Mouse (Mus musculus): ENCODE measurements around the gene Nmt1.
A peak's percentile ranks its signal among the peaks of the same experiment; 100 is the strongest.

Nmt1 gene

GRCm38 (mm10) chr11:103078131-103078530 lies 50.1 kb downstream of the Nmt1 start:
- DNase-seq (ENCODE audit: low read depth, low spot score): no peak

- peak; percentile 47 for DNase-seq (ENCODE audit: low read depth, low spot score)
These were observed 52.5 kb downstream of the Nmt1 start for GRCm38 (mm10) chr11:103080323-103081091.

DNA sequence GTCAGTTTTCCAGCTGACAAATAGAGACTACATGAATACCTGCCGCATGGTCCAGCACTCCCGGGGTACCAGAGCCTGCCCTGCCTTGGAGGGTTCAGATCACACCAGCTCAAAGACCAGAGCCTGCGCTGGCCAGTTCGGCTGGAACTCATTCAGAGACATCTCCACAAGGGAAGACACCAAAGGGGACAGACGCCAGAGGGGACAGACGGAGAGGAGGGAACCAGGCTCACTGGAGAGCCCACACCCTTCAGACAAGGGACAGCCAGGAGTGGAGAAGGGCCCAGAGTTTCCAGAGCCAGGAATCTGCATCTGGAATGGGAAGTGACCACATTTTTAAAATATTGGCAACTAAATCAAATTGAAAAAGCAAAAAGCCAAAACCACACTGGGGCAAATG lies 53.6 kb downstream of the Nmt1 start:
- DNase-seq (ENCODE audit: low read depth, low spot score): no peak

DNA sequence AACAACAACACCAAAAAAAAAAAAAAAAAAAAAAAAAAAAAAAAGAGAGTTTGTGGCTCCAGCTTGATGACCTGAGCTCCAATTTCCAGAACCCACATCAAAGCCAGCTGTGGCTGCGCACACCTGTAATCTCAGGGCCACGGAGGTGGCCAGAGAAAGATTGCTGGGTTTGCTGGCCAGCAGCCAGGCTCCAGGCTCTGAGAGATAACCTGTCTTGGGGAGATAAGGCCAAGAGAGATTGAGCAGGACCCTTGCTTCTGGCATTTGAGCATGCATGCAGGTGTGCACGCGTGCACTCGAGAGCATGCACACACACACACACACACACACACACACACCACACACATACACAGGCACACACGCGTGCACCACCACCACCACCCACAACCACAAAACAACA lies 65.3 kb downstream of the Nmt1 start:
- DNase-seq (ENCODE audit: low read depth, low spot score): no peak

GRCm38 (mm10) chr11:103093862-103094833 lies 66.2 kb downstream of the Nmt1 start:
- DNase-seq (ENCODE audit: low read depth, low spot score): no peak

- DNase-seq (ENCODE audit: low read depth, low spot score): no peak
These were observed 67.2 kb downstream of the Nmt1 start for GRCm38 (mm10) chr11:103095107-103095670.

- DNase-seq (ENCODE audit: low read depth, low spot score): no peak
These were observed 67.8 kb downstream of the Nmt1 start for GRCm38 (mm10) chr11:103095801-103096200.

- no peak for DNase-seq (ENCODE audit: low read depth, low spot score)
These were observed 69.2 kb downstream of the Nmt1 start for GRCm38 (mm10) chr11:103096979-103097894.

- DNase-seq (ENCODE audit: low read depth, low spot score): no peak
These were observed 70.7 kb downstream of the Nmt1 start for GRCm38 (mm10) chr11:103098531-103099190.

GRCm38 (mm10) chr11:103099352-103099940 lies 71.5 kb downstream of the Nmt1 start:
- DNase-seq (ENCODE audit: low read depth, low spot score): no peak

DNA sequence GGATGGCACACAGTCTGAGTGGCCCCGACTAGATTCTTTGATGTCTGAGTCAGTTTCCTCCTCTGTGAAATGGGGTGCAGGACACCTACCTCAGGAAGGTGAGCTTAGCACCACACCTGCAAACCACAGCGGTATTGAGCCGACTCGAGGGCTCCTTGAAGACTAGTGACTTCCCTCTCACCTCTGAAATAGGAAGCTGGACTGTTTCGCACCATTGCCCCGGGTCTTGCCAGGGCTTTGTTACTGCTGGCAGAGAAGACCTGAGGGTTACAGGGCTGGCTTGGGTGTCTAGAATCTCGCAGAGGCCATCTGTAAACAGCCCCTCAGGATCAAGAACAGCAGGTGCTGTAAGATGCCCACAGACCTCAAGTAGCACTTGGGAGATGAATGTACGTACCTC lies 72.4 kb downstream of the Nmt1 start:
- no peak for DNase-seq (ENCODE audit: low read depth, low spot score)

- peak; percentile 66 for DNase-seq (ENCODE audit: low read depth, low spot score)
These were observed 73.5 kb downstream of the Nmt1 start, which contains the start of the genes Plcd3 and Acbd4 for GRCm38 (mm10) chr11:103101481-103101865. Gene Plcd3, minus strand, starts transcription at chr11:103101658. Gene Acbd4, plus strand, starts transcription at chr11:103101682.

DNA sequence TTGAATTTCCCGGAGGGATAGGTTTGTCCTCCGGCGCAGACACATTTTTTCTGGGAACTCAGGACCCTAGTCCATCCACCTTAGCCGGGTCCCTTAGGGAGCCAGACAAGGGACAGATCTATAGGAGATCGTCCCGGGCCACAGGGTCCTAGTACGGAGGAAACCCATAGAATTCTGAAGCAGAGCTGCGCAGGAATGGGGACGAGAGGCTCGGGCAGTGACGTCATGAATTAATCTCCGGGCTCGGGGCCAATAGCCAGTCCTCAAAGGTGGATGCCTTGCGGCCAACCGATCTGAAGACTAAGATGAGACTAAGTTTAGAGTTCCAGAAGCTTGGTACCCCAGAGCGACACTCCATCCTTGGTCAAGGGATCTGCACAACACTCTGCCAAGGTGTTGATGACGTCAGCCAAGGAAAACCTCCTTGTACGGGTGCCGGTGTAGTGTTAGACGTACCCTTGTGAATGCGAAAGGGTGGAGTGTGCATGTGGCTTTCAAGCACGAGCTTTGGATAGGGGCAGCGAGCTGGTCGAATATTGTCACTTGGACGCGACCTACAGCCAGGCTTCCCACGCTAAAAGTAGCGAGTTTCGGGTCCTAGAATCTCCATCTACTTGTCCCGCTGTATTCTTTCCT lies 74.0 kb downstream of the Nmt1 start:
- DNase-seq (ENCODE audit: low read depth, low spot score): peak; percentile 40

DNA sequence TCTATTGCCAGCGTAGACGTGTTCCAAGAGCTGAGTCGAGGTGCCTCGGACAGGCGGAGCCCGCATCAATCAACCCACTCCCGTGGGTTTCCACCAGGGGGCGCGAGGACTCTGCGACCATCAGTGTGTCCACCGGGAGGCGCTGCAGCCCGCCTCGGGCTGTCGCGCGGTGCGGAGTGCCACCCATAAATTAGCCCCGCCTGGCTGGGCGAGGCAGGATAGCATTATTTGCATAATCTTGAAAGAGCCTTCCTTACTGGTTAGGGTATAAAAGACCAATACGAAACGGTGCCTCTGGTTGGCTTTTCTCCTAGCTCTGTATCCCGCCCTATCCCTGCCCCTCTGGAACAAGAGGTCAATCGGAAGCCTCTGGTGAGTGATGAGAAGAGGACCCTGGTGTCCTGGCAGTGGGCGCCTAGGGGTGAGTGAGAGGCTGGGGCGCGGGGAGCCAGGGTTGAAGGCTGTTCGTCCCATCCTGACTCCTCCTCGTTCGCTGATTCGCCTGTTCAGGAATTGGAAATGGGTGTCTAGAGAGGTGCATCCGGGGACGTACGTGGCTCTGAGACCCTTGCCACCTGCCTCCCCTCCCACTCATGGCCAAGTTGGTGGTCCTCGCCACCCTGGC lies 74.8 kb downstream of the Nmt1 start:
- DNase-seq (ENCODE audit: low read depth, low spot score): peak; percentile 98

DNA sequence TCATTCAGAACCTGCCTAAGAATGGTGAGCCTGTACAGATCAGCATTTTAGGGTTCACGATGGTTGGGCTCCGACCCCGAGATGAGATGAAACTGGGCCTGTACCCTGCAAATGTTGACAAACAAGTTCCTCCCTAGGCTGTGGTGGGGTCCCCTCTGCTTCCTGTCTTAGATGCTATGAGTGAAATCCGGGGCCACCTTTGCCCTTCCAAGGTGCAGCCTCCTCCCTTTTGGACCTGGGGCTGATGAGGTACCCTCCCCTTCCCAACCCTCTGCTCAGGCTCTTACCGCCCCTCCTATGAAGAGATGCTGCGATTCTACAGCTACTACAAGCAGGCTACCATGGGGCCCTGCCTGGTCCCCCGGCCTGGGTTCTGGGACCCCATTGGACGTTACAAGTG lies 75.6 kb downstream of the Nmt1 start:
- DNase-seq (ENCODE audit: low read depth, low spot score): no peak

GRCm38 (mm10) chr11:103104469-103104868 lies 76.5 kb downstream of the Nmt1 start:
- no peak for DNase-seq (ENCODE audit: low read depth, low spot score)

- DNase-seq (ENCODE audit: low read depth, low spot score): no peak
These were observed 77.3 kb downstream of the Nmt1 start for GRCm38 (mm10) chr11:103105180-103105725.

GRCm38 (mm10) chr11:103105810-103106209 lies 77.8 kb downstream of the Nmt1 start:
- DNase-seq (ENCODE audit: low read depth, low spot score): no peak

GRCm38 (mm10) chr11:103106386-103106785 lies 78.4 kb downstream of the Nmt1 start:
- no peak for DNase-seq (ENCODE audit: low read depth, low spot score)

Data from mesoderm, embryonic 11.5 days (tissue).